ENCODE assay signal across 9 mouse cellular contexts in genomic region chr3:73056492-73057196, GRCm38 (mm10). TPM values are rescaled to one million over a fixed set of nuclear protein-coding genes. Genes with fewer than 3 reads are reported as not detected.
DNase-seq lines count a peak whose midpoint lies in the region; ATAC-seq lines count a peak whose summit lies in the region.
"Had no signal": no experiment of that assay in that cellular context is flagged by ENCODE, and none has a peak within 500 bp of the region (broad histone marks: within the 10 kb centered on the region; RNA-seq: fewer than 3 reads in every experiment).

No protein-coding gene starts in this region.

- no peak for DNase-seq in heart, adult 18-20 months
- peak; percentile 63 for DNase-seq in brain, adult 2 months (ENCODE audit: low read depth, low spot score)
- no peak for DNase-seq in liver, embryonic 13.5 days
- DNase-seq in natural killer cell, adult 2 months (ENCODE audit: low spot score in 2 of 2) = no peak
- no peak for DNase-seq in ovary, postnatal 14 days (ENCODE audit: low spot score)

- no peak for ATAC-seq in heart, embryonic 12.5 days (ENCODE audit: insufficient number of reproducible peaks, low FRiP score)
- peak; percentile 52 for ATAC-seq in forebrain, embryonic 12.5 days (ENCODE audit: low FRiP score)
- no peak for ATAC-seq in liver, embryonic 13.5 days (ENCODE audit: low read depth)
- no peak for ATAC-seq in stomach, embryonic 15.5 days (ENCODE audit: insufficient read depth, low FRiP score, low read depth)

- H3K36me3 ChIP-seq in heart, embryonic 12.5 days = no peaks in the 10 kb centered on the region
- no peaks in the 10 kb centered on the region for H3K36me3 ChIP-seq in forebrain, embryonic 12.5 days (replicated peaks)
- no peaks in the 10 kb centered on the region for H3K36me3 ChIP-seq in liver, embryonic 13.5 days
- no peaks in the 10 kb centered on the region for H3K36me3 ChIP-seq in stomach, embryonic 15.5 days

- H3K4me2 ChIP-seq in heart, embryonic 12.5 days = peak overlapping the region; percentile 100
- H3K4me2 ChIP-seq in forebrain, embryonic 12.5 days = peak overlapping the region; percentile 86
- H3K4me2 ChIP-seq in liver, embryonic 13.5 days = peak overlapping the region; percentile 55; the same call in 1 of the 2 replicates
- peak overlapping the region; percentile 87 for H3K4me2 ChIP-seq in stomach, embryonic 15.5 days

- H3K9ac ChIP-seq in heart, embryonic 12.5 days = 0 out of 2 replicates have a peak overlapping the region, but pooled peaks have one; percentile 3
- H3K9ac ChIP-seq in forebrain, embryonic 12.5 days = peak overlapping the region; percentile 66
- no peak overlapping the region for H3K9ac ChIP-seq in liver, embryonic 13.5 days
- no peak overlapping the region for H3K9ac ChIP-seq in stomach, embryonic 15.5 days

- no peaks in the 10 kb centered on the region for H3K9me3 ChIP-seq in heart, embryonic 12.5 days (replicated peaks)
- H3K9me3 ChIP-seq in forebrain, embryonic 12.5 days = no peaks in the 10 kb centered on the region
- no peaks in the 10 kb centered on the region for H3K9me3 ChIP-seq in liver, embryonic 13.5 days (replicated peaks)
- no peaks in the 10 kb centered on the region for H3K9me3 ChIP-seq in stomach, embryonic 15.5 days

- H3K4me3 ChIP-seq in heart, embryonic 12.5 days = peak overlapping the region; percentile 64
- peak overlapping the region; percentile 65 for H3K4me3 ChIP-seq in forebrain, embryonic 12.5 days (replicated peaks)
- peak overlapping the region; percentile 30; the same call in 1 of the 2 replicates for H3K4me3 ChIP-seq in liver, embryonic 13.5 days (replicated peaks)
- H3K4me3 ChIP-seq in stomach, embryonic 15.5 days (replicated peaks) = peak overlapping the region; percentile 51

- H3K27ac ChIP-seq in heart, embryonic 12.5 days (ENCODE audit: poor library complexity, severe bottlenecking) = no peak overlapping the region
- H3K27ac ChIP-seq in forebrain, embryonic 12.5 days = no peak overlapping the region
- no peak overlapping the region for H3K27ac ChIP-seq in liver, embryonic 13.5 days
- H3K27ac ChIP-seq in stomach, embryonic 15.5 days = no peak overlapping the region

- peaks cover 63% of the 10 kb centered on the region for H3K27me3 ChIP-seq in heart, embryonic 12.5 days (replicated peaks)
- peaks cover 20% of the 10 kb centered on the region for H3K27me3 ChIP-seq in forebrain, embryonic 12.5 days
- peaks cover 47% of the 10 kb centered on the region for H3K27me3 ChIP-seq in liver, embryonic 13.5 days
- peaks cover 19% of the 10 kb centered on the region for H3K27me3 ChIP-seq in stomach, embryonic 15.5 days (replicated peaks)
- H3K27me3 ChIP-seq: CH12.LX had no signal

- under 1% methylated on average over 32 of the region's 32 CpGs for WGBS in heart, embryonic 12.5 days
- 1% methylated on average over 32 of the region's 32 CpGs for WGBS in forebrain, embryonic 12.5 days
- 4% methylated on average over 32 of the region's 32 CpGs for WGBS in liver, embryonic 13.5 days (ENCODE audit: insufficient replicate concordance)
- 1% methylated on average over 31 of the region's 32 CpGs for WGBS in stomach, embryonic 15.5 days

- peaks cover 23% of the 10 kb centered on the region; the same call in 1 of the 2 replicates for H3K4me1 ChIP-seq in heart, embryonic 12.5 days (replicated peaks)
- H3K4me1 ChIP-seq in forebrain, embryonic 12.5 days = peaks cover 9% of the 10 kb centered on the region
- no peaks in the 10 kb centered on the region for H3K4me1 ChIP-seq in liver, embryonic 13.5 days (replicated peaks)
- H3K4me1 ChIP-seq in stomach, embryonic 15.5 days = peaks cover 6% of the 10 kb centered on the region; the same call in 1 of the 2 replicates

RNA-seq across cellular contexts. Expression of gene Slitrk3, which starts 1.0 kb away (rescaled TPM):
- polyA plus RNA-seq in heart, embryonic 12.5 days (2016; fragmentation: Nextera tagmentation; extraction: Ambion mirVana) = 0.13 and 0.24 TPM in 2 replicates
- total RNA-seq in heart, adult 18-20 months (2021) = not detected
- 3.4 and 4.9 TPM in 2 replicates for polyA plus RNA-seq in forebrain, embryonic 12.5 days (2016; fragmentation: Nextera tagmentation; extraction: Ambion mirVana)
- 0.03 TPM in 1 of 2 replicates, not detected in the other for polyA plus RNA-seq in liver, embryonic 13.5 days (2015; fragmentation: Nextera tagmentation; extraction: Ambion mirVana)
- 2.2 and 2.5 TPM in 2 replicates for polyA plus RNA-seq in stomach, embryonic 15.5 days (2015; fragmentation: Nextera tagmentation; extraction: Ambion mirVana)
- total RNA-seq: CH12.LX had no signal

Comparison
In these comparisons a context has a peak if more than half of its experiments do, and no peak if none do; other contexts are left out.
1. H3K9ac ChIP-seq: peak in heart, embryonic 12.5 days (single experiment) and forebrain, embryonic 12.5 days (single experiment); none in liver, embryonic 13.5 days (single experiment) and stomach, embryonic 15.5 days (single experiment).
2. Peak in every context shown above with its lines, with median percentiles within 50 percentile points of each other: H3K4me2 ChIP-seq and H3K4me3 ChIP-seq.